Mouse (Mus musculus) kidney, postnatal 0 days (tissue): Measurements from ENCODE around the gene Nell2. TPM values are rescaled to one million over a fixed set of nuclear protein-coding genes. Genes with fewer than 3 reads are reported as not detected.

Experiments
- ATAC-seq: fragments of 200-750 bp; cut with Nextera tagmentation; replicated peaks from 2 replicates; pipeline ENCODE4 v1.8.0; 2017; ENCODE audit warnings: low read depth, moderate number of reproducible peaks, moderate TSS enrichment, moderate library complexity; ENCODE audit not compliant: low FRiP score
- DNase-seq: peaks from one replicate; pipeline ENCODE4 v3.0.0-alpha.2; 2016; ENCODE audit warnings: low spot score
- H3K27ac ChIP-seq: fragments of 300-500 bp; sonication (generic); 2 replicates; pipeline ENCODE4 v1.5.1; 2014; ENCODE audit warnings: mild to moderate bottlenecking
- H3K27me3 ChIP-seq: fragments of 300-500 bp; sonication (generic); 2 replicates; pipeline ENCODE4 v1.6.1; 2014; ENCODE audit warnings: low read length, mixed read lengths; ENCODE audit not compliant: insufficient read depth
- H3K36me3 ChIP-seq: fragments of 300-500 bp; sonication (generic); 2 replicates; pipeline ENCODE4 v1.6.1; 2014; ENCODE audit warnings: low read length, mixed read lengths; ENCODE audit not compliant: insufficient read depth
- H3K4me1 ChIP-seq: fragments of 300-500 bp; sonication (generic); replicated peaks from 2 replicates; pipeline ENCODE4 v1.6.1; 2014; ENCODE audit warnings: antibody characterized with exemption, low read length, mixed read lengths; ENCODE audit not compliant: insufficient read depth
- H3K4me2 ChIP-seq: fragments of 300-500 bp; sonication (generic); 2 replicates; pipeline ENCODE4 v1.6.1; 2014; ENCODE audit warnings: mild to moderate bottlenecking, low read length, moderate library complexity, mixed read lengths
- H3K4me3 ChIP-seq: fragments of 300-500 bp; sonication (generic); replicated peaks from 2 replicates; pipeline ENCODE4 v1.5.1; 2014; ENCODE audit warnings: low read depth, low read length
- H3K9ac ChIP-seq: fragments of 300-500 bp; sonication (generic); 2 replicates; pipeline ENCODE4 v1.6.1; 2014; ENCODE audit warnings: low read depth, low read length
- H3K9me3 ChIP-seq: fragments of 300-500 bp; sonication (generic); replicated peaks from 2 replicates; pipeline ENCODE4 v1.6.1; 2016; ENCODE audit warnings: low read length, inconsistent platforms, mixed read lengths
- CTCF ChIP-seq: IDR thresholded peaks from 2 replicates; pipeline ENCODE4 v1.5.1; 2016; ENCODE audit warnings: antibody characterized with exemption, low read depth, mild to moderate bottlenecking, moderate library complexity
- WGBS: fragments of 180-500 bp; shearing (Covaris S2); extraction: QIAGEN DNeasy Blood & Tissue Kit; methylation state at CpG from one replicate; pipeline ENCODE4 v1.1.7; 2014; 5-methylcytosine and 5-hydroxymethylcytosine counted together
- polyA plus RNA-seq: library from polyadenylated mRNA; unstranded; fragments of >200 nt; fragmentation: Nextera tagmentation; extraction: Ambion mirVana; gene quantifications from 2 replicates; pipeline ENCODE4 v1.2.1, GENCODE M21; 2015

The Nell2 gene
- polyA plus RNA-seq, 1 experiment from 2014 or later, result 8.2 TPM

DNA sequence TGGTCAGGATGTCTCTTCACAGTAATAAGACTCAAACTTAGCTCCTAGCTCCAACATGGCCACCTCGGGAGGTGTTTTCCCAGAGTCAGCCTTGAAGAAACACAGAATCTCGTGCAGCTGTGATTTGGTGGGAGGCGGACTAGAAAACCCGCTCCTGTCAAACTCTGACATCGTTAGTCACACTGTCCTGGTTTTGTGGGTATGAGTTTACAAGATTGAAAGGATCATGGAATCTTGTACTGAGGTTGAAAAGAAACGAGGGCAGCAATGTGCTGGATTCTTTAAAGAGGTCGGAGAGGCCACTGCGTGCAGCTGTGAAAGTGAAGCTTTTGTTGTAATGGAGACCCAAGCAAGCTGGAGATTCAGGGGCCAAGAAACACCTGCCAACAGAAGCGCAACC lies 46.4 kb downstream of the Nell2 start:
- no peak overlapping the region for H3K27ac ChIP-seq
- TF ChIP-seq CTCF, result no peak
- H3K9me3 ChIP-seq, result no peaks in the 10 kb centered on the region
- H3K4me2 ChIP-seq, result no peak overlapping the region
- 36% methylated on average over 9 of the region's 9 CpGs for WGBS
- ATAC-seq (no peak; the same call in 1 of the 2 replicates), DNase-seq (peak; percentile 72)
- H3K36me3 ChIP-seq, result no peaks in the 10 kb centered on the region
- H3K27me3 ChIP-seq, result no peaks in the 10 kb centered on the region
- 0 out of 2 replicates have a peak, but pooled peaks cover 2% of the 10 kb centered on the region for H3K4me1 ChIP-seq
- H3K9ac ChIP-seq, result no peak overlapping the region
- H3K4me3 ChIP-seq, result no peak overlapping the region

DNA sequence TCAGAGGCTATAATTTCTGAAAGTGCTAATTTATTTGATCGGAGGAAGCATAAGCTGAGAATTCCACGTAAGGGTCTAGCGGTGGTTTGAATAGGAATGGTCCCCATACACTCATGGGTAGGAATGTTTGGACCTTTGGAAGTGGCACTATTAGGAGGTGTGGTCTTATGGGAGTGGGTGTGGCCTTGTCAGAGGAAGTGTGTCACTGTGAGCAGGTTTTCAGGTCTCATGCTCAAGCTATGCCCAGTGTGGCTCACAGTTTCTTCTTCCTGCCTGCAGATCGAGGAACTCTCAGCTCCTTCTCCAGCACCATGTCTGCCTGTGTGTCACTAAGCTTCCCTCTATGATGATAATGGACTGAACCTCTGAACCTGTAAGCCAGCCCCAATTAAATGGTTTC lies 46.8 kb downstream of the Nell2 start:
- no peak for DNase-seq
- H3K9me3 ChIP-seq, result no peaks in the 10 kb centered on the region
- no peak overlapping the region for H3K9ac ChIP-seq
- 0 out of 2 replicates have a peak, but pooled peaks cover 2% of the 10 kb centered on the region for H3K4me1 ChIP-seq
- H3K36me3 ChIP-seq, result no peaks in the 10 kb centered on the region
- H3K4me3 ChIP-seq, result no peak overlapping the region
- WGBS, result 79% methylated on average over 4 of the region's 4 CpGs
- no peak overlapping the region for H3K27ac ChIP-seq
- TF ChIP-seq CTCF, result no peak
- H3K27me3 ChIP-seq, result no peaks in the 10 kb centered on the region
- no peak; the same call in 1 of the 2 replicates for ATAC-seq
- no peak overlapping the region for H3K4me2 ChIP-seq

DNA sequence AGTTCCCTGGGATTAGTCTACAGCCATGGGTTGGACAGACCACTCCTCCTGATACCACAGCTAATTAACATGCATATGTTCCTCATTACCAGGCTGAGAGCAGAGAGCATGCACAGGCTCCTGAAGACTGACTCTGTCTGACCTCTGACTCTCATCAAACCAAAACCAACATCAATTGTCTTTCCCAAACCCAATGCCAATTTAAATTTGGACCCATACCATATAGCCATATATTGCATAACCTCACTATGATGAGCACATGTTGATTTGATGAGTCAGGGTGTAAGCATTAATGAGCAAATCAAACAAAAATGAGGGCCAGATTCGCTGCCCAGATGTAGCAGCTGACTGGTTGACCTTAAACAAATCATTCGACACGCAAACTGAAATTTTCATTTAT lies 51.9 kb downstream of the Nell2 start:
- no peak overlapping the region for H3K4me3 ChIP-seq
- H3K27me3 ChIP-seq, result no peaks in the 10 kb centered on the region
- no peak for ATAC-seq
- no peak for DNase-seq
- TF ChIP-seq CTCF, result no peak
- H3K4me1 ChIP-seq, result no peaks in the 10 kb centered on the region
- H3K4me2 ChIP-seq, result no peak overlapping the region
- no peaks in the 10 kb centered on the region for H3K36me3 ChIP-seq
- no peak overlapping the region for H3K27ac ChIP-seq
- H3K9ac ChIP-seq, result no peak overlapping the region
- no peaks in the 10 kb centered on the region for H3K9me3 ChIP-seq
- 88% methylated on average over 3 of the region's 3 CpGs for WGBS

DNA sequence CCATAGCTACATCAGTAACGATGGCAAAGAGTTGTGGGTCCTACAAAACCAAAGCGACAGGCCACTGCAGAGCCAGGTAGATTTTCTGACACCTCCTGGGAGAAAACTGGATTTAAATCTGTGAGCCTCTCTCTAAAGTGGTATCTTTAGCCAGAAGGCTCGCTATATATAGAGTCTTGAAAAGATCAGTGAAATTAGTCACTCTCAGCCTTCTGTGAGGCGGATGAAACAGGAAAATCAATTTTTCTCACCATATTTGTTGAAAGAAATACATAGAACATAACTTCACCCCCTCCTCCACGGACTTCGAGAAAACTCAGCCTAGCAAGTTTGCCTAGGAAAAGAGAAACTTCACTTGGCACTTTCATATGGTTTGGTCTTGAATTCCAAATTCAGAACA lies 54.4 kb downstream of the Nell2 start:
- WGBS, result 88% methylated on average over 6 of the region's 6 CpGs
- Histone ChIP-seq H3K4me1 (no peaks in the 10 kb centered on the region), H3K4me3 (no peak overlapping the region), H3K27me3 (no peaks in the 10 kb centered on the region), H3K9ac (no peak overlapping the region), H3K36me3 (no peaks in the 10 kb centered on the region), H3K27ac (no peak overlapping the region), H3K4me2 (no peak overlapping the region), H3K9me3 (no peaks in the 10 kb centered on the region)
- ATAC-seq (no peak), DNase-seq (no peak)
- TF ChIP-seq CTCF, result no peak

DNA sequence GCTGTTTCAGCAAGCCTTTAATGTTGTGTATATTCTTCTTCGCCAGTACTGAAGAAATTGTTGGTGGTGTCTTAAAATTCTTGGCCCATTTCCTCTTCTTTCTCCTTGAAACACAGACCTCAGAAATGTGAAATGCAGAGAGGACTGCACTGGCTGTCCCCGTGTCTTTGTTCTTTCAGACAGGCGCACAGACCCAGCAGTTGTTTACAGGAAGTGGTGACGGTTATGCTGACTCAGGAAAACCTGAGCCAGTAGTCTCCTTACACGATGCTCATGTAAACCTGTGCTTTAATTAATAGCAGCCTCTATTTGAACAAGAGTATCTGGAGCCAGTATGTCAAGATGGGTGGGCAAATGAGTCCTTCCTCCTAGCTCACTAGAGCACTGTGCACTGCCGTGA lies 61.2 kb downstream of the Nell2 start:
- peak; percentile 23 for DNase-seq
- no peak for TF ChIP-seq CTCF
- WGBS, result 34% methylated on average over 6 of the region's 6 CpGs
- no peak overlapping the region for H3K9ac ChIP-seq
- H3K36me3 ChIP-seq, result no peaks in the 10 kb centered on the region
- ATAC-seq, result no peak
- no peaks in the 10 kb centered on the region for H3K9me3 ChIP-seq
- peak overlapping the region; percentile 7; the same call in 1 of the 2 replicates for H3K4me2 ChIP-seq
- H3K4me3 ChIP-seq, result no peak overlapping the region
- no peaks in the 10 kb centered on the region for H3K27me3 ChIP-seq
- no peak overlapping the region for H3K27ac ChIP-seq
- H3K4me1 ChIP-seq, result no peaks in the 10 kb centered on the region

DNA sequence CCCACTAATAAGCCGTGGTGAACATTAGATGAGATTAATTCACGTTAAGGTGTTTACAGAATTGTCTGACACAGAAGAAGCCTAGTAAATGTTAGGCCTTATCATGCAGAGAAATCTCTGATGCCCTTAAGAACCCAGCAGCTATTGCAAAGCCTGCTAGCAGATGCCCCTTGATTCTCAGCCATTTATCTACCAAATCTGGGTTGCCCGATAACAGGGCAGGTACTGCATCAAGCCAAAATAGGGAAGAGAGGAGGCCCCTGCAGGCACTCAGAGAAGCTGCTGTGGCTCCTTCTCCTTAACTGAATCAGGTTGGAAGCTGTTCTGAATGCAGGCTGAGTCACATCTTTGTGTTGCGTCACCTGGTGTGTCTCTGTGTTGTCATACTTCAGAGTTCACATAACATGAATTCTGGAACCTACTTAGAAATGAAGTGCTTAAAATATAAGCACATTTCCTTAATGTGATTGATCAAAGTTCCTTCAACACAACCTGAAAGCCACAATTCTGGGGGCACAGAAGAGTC lies 68.3 kb downstream of the Nell2 start:
- 82% methylated on average over 4 of the region's 4 CpGs for WGBS
- no peak for DNase-seq
- H3K4me3 ChIP-seq, result no peak overlapping the region
- ATAC-seq, result no peak
- no peak for TF ChIP-seq CTCF
- no peak overlapping the region for H3K9ac ChIP-seq
- H3K27me3 ChIP-seq, result no peaks in the 10 kb centered on the region
- H3K4me1 ChIP-seq, result no peaks in the 10 kb centered on the region
- H3K27ac ChIP-seq, result no peak overlapping the region
- H3K36me3 ChIP-seq, result no peaks in the 10 kb centered on the region
- no peak overlapping the region for H3K4me2 ChIP-seq
- no peaks in the 10 kb centered on the region for H3K9me3 ChIP-seq

DNA sequence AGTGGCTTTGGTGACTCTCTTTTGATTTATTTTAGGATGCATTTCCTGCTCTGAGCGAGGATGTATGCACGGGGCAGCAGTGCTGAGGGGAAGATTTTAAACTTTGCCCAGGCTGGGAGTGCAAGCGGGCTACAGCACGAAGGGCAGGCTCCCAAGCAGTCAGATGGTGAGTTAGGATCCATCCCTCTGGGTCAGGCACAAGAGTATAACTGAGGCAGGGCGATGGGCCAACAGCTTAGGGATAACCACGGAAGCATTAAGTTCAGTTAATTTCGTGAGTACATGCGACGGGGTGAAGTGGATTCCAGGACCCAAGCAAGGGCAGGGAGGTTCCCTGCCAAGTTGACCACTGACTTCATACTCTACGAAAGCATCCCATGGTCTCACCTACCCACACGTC lies 83.8 kb downstream of the Nell2 start:
- Histone ChIP-seq H3K27ac (no peak overlapping the region), H3K36me3 (no peaks in the 10 kb centered on the region), H3K9me3 (no peaks in the 10 kb centered on the region), H3K4me2 (no peak overlapping the region), H3K27me3 (no peaks in the 10 kb centered on the region), H3K4me1 (no peaks in the 10 kb centered on the region), H3K4me3 (no peak overlapping the region), H3K9ac (no peak overlapping the region)
- TF ChIP-seq CTCF, result no peak
- WGBS, result 69% methylated on average over 11 of the region's 11 CpGs
- no peak for ATAC-seq
- DNase-seq, result peak; percentile 36
